Mouse (Mus musculus): Measurements from ENCODE around the gene Gm12258.

Gm12258 gene

DNA sequence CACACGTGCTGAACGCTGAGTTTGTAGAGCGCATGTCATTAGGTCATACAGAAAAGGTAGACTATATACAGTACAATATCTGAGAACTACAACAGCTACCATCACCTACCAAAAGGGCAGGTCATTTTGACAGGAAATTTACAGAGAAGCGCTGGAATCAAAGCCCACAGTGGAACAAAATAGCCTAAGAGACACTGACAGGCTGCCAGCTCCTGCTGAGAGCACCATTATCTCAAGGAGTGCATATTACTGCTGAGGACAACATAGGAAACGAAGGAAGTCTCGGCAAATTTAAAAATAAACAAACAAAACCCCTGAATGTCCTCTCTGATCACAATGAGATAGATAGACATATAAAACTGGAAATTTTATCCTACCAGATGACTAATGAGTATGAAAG, 50.5 kb downstream of the Gm12258 start:
- in situ Hi-C loops (cut with MboI; ENCODE audit: unreplicated experiment in 2 of 2) = loop anchor here in 1 of 2 experiments (5.0 kb wide), 1 partner anchor 35 kb away; no protein-coding TSS in a partner anchor

DNA sequence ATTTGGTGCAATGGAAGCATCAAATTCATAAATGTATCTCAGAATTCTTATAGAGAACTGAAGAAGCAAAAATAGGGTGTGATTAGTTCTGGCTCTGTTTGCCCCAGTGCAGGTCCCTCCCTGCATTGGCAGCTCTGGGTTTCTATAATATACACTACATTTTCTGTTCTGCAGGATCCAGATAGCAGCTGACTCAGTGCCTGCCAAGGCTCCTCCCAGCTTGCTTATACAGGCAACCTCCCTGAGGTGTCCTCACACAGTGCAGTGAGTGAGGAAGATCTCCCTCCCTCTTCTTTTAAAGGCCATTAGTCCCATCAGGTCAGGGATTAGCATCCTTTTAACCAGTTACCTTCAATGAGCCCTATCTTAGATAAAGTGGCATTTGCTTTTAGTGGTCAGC, 54.1 kb downstream of the Gm12258 start:
- in situ Hi-C loops (cut with MboI; ENCODE audit: unreplicated experiment in 2 of 2) = no loop called here

DNA sequence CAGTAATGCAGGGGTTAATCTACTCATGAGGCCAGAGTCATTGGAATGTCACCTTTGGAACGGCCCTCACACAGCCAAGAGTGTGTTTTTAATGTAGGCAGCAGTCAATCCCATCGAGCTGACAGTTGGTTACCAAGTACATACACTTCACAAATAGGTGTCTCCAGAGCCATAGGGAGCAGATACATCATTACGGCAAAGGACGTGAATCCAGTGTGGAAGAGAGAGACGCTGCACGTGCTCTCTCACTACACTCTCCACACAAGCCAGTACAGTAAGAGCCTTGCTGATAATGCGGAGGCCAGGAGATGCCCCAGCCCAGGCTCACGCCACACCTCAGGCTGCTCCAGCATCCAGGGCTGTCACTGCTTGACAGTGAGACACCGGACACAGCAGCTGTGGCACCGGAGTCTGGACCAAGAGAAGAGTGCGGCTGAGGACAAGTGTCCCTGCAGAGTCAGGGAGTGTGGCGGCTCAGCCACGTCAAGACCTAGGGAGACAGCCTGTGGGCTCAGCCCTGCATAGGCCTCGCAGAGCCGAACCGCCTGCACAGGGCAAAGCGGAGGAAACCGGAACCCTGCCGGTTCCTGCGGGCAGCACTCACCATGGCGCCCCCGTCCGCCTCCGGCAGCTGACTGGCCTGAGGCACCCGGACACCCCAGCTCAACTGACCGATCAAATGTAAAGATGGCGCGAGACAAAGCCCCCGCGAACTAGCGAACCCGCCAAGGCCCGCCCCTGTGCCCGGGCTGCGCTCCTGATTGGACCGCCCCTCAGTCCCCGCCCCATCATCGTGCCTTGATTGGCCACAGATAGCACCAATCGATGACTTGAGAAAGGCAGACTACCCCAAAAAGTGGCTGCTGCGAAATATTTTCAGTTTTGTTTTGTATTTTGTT, 56.8 kb downstream of the Gm12258 start, which contains the start of gene Zfp39:
TSS of gene Zfp39 (minus strand) at position 715 of the 899 bp plus-strand sequence.
- in situ Hi-C loops (cut with MboI; ENCODE audit: unreplicated experiment in 2 of 2) = no loop called here

DNA sequence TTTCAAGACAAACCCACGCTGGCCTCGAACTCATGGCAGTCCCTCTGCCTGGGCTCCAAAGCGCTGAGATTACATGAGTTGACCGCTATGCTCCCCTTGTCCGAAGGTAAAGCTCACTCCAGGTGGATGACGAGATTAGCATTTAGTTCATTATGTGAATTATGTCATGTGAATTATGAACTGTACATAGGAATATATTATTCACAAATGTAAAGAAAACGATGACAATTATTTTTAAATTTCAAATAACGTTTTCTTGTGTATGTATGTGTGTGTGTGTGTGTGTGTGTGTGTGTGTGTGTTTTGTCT, 57.4 kb downstream of the Gm12258 start:
- in situ Hi-C loops (cut with MboI; ENCODE audit: unreplicated experiment in 2 of 2) = no loop called here

DNA sequence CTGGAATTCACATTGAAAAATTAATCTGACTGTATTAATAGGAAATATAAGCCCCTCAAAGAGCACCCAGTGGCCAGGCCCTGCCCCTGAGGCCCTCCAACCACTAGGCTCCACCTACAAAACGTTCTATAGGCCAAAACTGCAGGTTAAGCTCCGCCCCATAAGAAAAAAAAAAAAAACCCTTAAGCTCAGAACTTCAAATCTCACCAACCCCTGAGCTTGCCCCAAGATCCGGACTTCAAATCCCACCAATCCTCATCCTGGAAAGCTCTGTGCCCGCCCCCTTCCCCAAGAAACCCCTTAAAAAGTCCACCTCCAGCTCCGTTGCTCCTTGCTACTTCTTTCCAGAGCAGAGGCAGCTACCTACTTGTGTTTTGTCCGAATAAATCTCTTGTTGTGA, 57.9 kb downstream of the Gm12258 start:
- in situ Hi-C loops (cut with MboI; ENCODE audit: unreplicated experiment in 2 of 2) = no loop called here
